In the genomic region with DNA sequence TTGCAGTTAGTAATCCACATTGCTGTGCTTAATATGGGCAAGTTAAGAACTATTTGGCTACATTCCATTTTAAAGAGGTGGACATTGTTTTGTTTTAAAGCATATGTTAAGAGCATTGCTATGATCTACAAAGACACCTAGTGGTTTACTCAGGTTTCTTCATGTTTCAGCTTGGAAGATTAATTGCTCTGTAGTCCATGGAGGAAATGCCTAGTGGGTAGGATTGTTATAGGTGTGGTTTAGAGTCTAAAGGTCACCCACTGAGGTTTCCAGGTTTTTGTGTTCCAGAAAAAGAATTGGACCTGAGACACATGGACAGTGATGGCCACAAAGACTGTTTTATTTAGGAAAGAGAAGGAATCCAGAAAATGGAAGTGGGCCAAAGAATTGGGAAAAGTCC, we compare ENCODE assay signal across 30 mouse cellular contexts.
DNase-seq lines count a peak whose midpoint lies in the region; ATAC-seq and TF ChIP-seq lines count a peak whose summit lies in the region.
"Had no signal": no experiment of that assay in that cellular context is flagged by ENCODE, and none has a peak within 500 bp of the region (broad histone marks: within the 10 kb centered on the region; RNA-seq: fewer than 3 reads in every experiment).

No protein-coding gene starts in this region.

- no peaks in the 10 kb centered on the region for H3K4me1 ChIP-seq in intestine, embryonic 15.5 days (replicated peaks)
- no peaks in the 10 kb centered on the region for H3K4me1 ChIP-seq in intestine, postnatal 0 days (replicated peaks; ENCODE audit: control insufficient read depth, insufficient read depth, low read length)
- no peaks in the 10 kb centered on the region for H3K4me1 ChIP-seq in intestine, embryonic 16.5 days (ENCODE audit: control insufficient read depth, insufficient read depth, low read length)
- H3K4me1 ChIP-seq: embryonic facial prominence, embryonic 10.5 days; embryonic facial prominence, embryonic 13.5 days; forebrain, embryonic 10.5 days; forebrain, embryonic 13.5 days; heart, embryonic 12.5 days; heart, embryonic 15.5 days; hindbrain, embryonic 12.5 days; hindbrain, embryonic 15.5 days had no signal

- H3K36me3 ChIP-seq in intestine, embryonic 15.5 days: no peaks in the 10 kb centered on the region
- H3K36me3 ChIP-seq in intestine, postnatal 0 days (ENCODE audit: control insufficient read depth, insufficient read depth): no peaks in the 10 kb centered on the region
- no peaks in the 10 kb centered on the region for H3K36me3 ChIP-seq in intestine, embryonic 16.5 days (ENCODE audit: control insufficient read depth, insufficient read depth, low read length)
- H3K36me3 ChIP-seq: embryonic facial prominence, embryonic 10.5 days; embryonic facial prominence, embryonic 13.5 days; forebrain, embryonic 10.5 days; heart, embryonic 12.5 days; heart, embryonic 15.5 days; hindbrain, embryonic 12.5 days; hindbrain, embryonic 15.5 days had no signal

- H3K27ac ChIP-seq in intestine, embryonic 15.5 days: no peak overlapping the region
- no peak overlapping the region for H3K27ac ChIP-seq in intestine, postnatal 0 days (ENCODE audit: low read depth, low read length)
- H3K27ac ChIP-seq in intestine, embryonic 16.5 days (ENCODE audit: low read length): no peak overlapping the region
- H3K27ac ChIP-seq: embryonic facial prominence, embryonic 10.5 days; embryonic facial prominence, embryonic 13.5 days; forebrain, embryonic 10.5 days; forebrain, embryonic 13.5 days; heart, embryonic 15.5 days; hindbrain, embryonic 12.5 days; hindbrain, embryonic 15.5 days had no signal

- no peak overlapping the region for H3K4me3 ChIP-seq in intestine, embryonic 15.5 days (replicated peaks)
- no peak overlapping the region for H3K4me3 ChIP-seq in intestine, postnatal 0 days (ENCODE audit: low read depth, low read length)
- H3K4me3 ChIP-seq in intestine, embryonic 16.5 days (ENCODE audit: low read length): no peak overlapping the region
- H3K4me3 ChIP-seq: embryonic facial prominence, embryonic 10.5 days; embryonic facial prominence, embryonic 13.5 days; erythroblast, embryonic 14.5 days; forebrain, embryonic 10.5 days; forebrain, embryonic 13.5 days; heart, embryonic 12.5 days; heart, embryonic 15.5 days; hindbrain, embryonic 12.5 days; hindbrain, embryonic 15.5 days had no signal

- H3K27me3 ChIP-seq in intestine, embryonic 15.5 days (replicated peaks): no peaks in the 10 kb centered on the region
- no peaks in the 10 kb centered on the region for H3K27me3 ChIP-seq in intestine, postnatal 0 days (replicated peaks; ENCODE audit: control insufficient read depth, insufficient read depth, low read length)
- H3K27me3 ChIP-seq in intestine, embryonic 16.5 days (replicated peaks; ENCODE audit: control insufficient read depth, insufficient read depth, low read length): no peaks in the 10 kb centered on the region
- H3K27me3 ChIP-seq: embryonic facial prominence, embryonic 13.5 days; forebrain, embryonic 13.5 days; heart, embryonic 12.5 days; heart, embryonic 15.5 days; hindbrain, embryonic 12.5 days; hindbrain, embryonic 15.5 days had no signal

- H3K4me2 ChIP-seq in intestine, embryonic 15.5 days (replicated peaks): no peak overlapping the region
- H3K4me2 ChIP-seq in intestine, postnatal 0 days (replicated peaks; ENCODE audit: low read depth): no peak overlapping the region
- no peak overlapping the region for H3K4me2 ChIP-seq in intestine, embryonic 16.5 days (ENCODE audit: low read depth, low read length)
- H3K4me2 ChIP-seq: embryonic facial prominence, embryonic 13.5 days; forebrain, embryonic 13.5 days; heart, embryonic 12.5 days; heart, embryonic 15.5 days; hindbrain, embryonic 12.5 days; hindbrain, embryonic 15.5 days had no signal

- TF ChIP-seq CTCF in intestine, postnatal 0 days (IDR thresholded peaks at IDR 0.05; ENCODE audit: low read depth): no peak

- ATAC-seq in intestine, embryonic 15.5 days: peak; percentile 34; the same call in 1 of the 2 replicates
- no peak for ATAC-seq in intestine, postnatal 0 days
- peak; percentile 59; the same call in 1 of the 2 replicates for ATAC-seq in intestine, embryonic 16.5 days
- ATAC-seq: CD4-positive, CD25-positive, alpha-beta regulatory T cell, adult 4 months; forebrain, embryonic 13.5 days; forebrain, embryonic 16.5 days had no signal

- no peak overlapping the region for H3K9ac ChIP-seq in intestine, embryonic 15.5 days
- no peak overlapping the region for H3K9ac ChIP-seq in intestine, postnatal 0 days (ENCODE audit: low read depth, low read length)
- no peak overlapping the region for H3K9ac ChIP-seq in intestine, embryonic 16.5 days (ENCODE audit: low read depth, low read length)
- H3K9ac ChIP-seq: embryonic facial prominence, embryonic 13.5 days; forebrain, embryonic 13.5 days; heart, embryonic 12.5 days; heart, embryonic 15.5 days; hindbrain, embryonic 12.5 days; hindbrain, embryonic 15.5 days had no signal

- DNase-seq in kidney, postnatal 14 days: peak; percentile 2
- no peak for DNase-seq in kidney, postnatal 4 days
- peak; percentile 53 for DNase-seq in 3T3-L1 (ENCODE audit: low read depth, low spot score)
- no peak for DNase-seq in neural tube, embryonic 10.5 days (ENCODE audit: extremely low spot score, low spot score)
- DNase-seq: adrenal gland, adult 2 months; adrenal gland, postnatal 14 days; cerebellum, adult 11-12 months; cerebellum, adult 8-10 months; cerebellum, postnatal 10 days; cerebellum, postnatal 36 days; embryo, embryonic 11 days; gastrocnemius, postnatal 10 days; gastrocnemius, postnatal 36 days; heart, adult 11 months; heart, postnatal 10 days; heart, postnatal 4 days had no signal

- H3K9me3 ChIP-seq in intestine, embryonic 15.5 days: no peaks in the 10 kb centered on the region
- no peaks in the 10 kb centered on the region for H3K9me3 ChIP-seq in intestine, postnatal 0 days (ENCODE audit: control insufficient read depth)
- H3K9me3 ChIP-seq in intestine, embryonic 16.5 days (ENCODE audit: control insufficient read depth, low read length): no peaks in the 10 kb centered on the region
- H3K9me3 ChIP-seq: embryonic facial prominence, embryonic 10.5 days; embryonic facial prominence, embryonic 13.5 days; forebrain, embryonic 10.5 days; forebrain, embryonic 13.5 days; heart, embryonic 12.5 days; heart, embryonic 15.5 days; hindbrain, embryonic 12.5 days; hindbrain, embryonic 15.5 days had no signal

Comparison
In these comparisons a context has a peak if more than half of its experiments do, and no peak if none do; other contexts are left out.
1. DNase-seq: peak in kidney, postnatal 14 days (single experiment) and 3T3-L1 (single experiment); none in kidney, postnatal 4 days (0 of 2) and neural tube, embryonic 10.5 days (single experiment).